Mouse (Mus musculus) liver (tissue): ENCODE measurements around the gene Diaph3.

Experiments used
- DNase-seq: peaks from one replicate; pipeline ENCODE4 v3.0.0-alpha.2; 2020; ENCODE audit warnings: mixed read lengths

The Diaph3 gene

GRCm38 (mm10) chr14:87083911-87084310, 57.1 kb downstream of the Diaph3 start:
- no peak for DNase-seq

DNA sequence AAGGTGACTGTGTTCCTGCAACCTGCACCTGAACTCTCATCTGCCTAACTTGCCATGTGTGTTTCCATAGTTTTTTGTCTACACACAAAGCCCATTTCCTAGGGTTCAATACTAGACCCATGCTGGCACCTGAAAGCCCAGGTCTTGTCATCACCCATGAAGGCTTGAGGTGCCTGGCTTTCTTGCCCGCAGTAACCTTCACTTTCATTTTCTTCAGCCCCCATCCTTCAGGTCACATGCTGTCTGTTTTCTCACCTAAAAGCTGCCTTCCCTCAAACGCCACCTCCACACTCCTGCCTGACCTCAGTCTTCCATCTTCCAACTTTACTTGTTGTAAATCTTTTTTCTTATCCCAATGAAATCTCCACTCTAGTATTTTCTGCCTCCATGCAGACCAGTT, 61.3 kb downstream of the Diaph3 start:
- DNase-seq = no peak

DNA sequence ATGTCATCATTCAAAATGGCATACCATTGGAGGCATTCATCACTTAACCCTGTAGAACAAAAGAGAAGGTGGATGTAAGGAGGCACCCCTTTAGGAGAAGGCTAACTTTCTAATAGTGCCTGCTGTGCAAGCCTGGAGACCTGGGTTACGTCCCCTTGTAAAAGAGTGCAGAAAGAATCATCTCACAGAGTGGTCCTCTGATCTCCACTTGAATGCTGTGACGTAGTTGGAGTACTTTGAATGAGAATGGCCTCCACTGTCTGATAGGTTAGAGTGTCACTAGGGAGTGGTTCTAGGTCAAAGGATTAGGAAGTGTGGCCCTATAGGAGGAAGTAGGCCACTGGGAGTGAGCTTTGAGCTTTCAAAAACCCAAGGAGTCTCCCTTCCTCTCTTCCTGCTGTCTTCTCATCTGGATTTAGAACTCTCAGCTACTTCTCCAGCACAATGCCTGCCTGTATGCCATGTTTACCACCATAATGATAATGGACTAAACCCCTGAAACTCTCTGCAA, 66.0 kb downstream of the Diaph3 start:
- no peak for DNase-seq

GRCm38 (mm10) chr14:87064281-87064680, 76.8 kb downstream of the Diaph3 start:
- no peak for DNase-seq

DNA sequence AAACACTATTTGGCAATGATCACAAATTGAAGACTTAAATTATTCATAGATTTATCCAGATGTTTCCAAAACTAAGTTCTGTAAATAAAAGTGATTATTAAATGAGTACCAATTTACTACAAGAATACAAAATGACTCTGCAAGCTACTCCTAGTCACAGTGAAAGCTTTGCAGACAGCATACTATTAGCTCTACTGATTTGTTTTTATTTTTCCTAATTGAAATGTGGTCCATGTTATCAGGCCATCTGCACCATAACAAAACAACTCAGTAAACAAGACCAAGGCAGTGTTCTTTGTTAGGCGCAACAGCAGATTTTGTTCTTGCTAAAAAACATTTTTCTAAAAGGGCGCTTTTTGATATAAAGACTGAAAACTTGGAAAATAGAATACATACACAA, 84.9 kb downstream of the Diaph3 start:
- no peak for DNase-seq

- no peak for DNase-seq
Measured at GRCm38 (mm10) chr14:87051187-87051586, 89.8 kb downstream of the Diaph3 start.

- DNase-seq = no peak
Measured at GRCm38 (mm10) chr14:87044401-87044806, 96.6 kb downstream of the Diaph3 start.

GRCm38 (mm10) chr14:87020240-87020639, 120.8 kb downstream of the Diaph3 start:
- DNase-seq = peak; percentile 11

GRCm38 (mm10) chr14:87019687-87020086, 121.3 kb downstream of the Diaph3 start:
- no peak for DNase-seq

- DNase-seq = no peak
Measured at GRCm38 (mm10) chr14:86997318-86997717, 143.7 kb downstream of the Diaph3 start.

- DNase-seq = no peak
Measured at GRCm38 (mm10) chr14:86951169-86951568, 189.9 kb downstream of the Diaph3 start.

GRCm38 (mm10) chr14:86937953-86938352, 203.1 kb downstream of the Diaph3 start:
- no peak for DNase-seq

- no peak for DNase-seq
Measured at GRCm38 (mm10) chr14:86936424-86936823, 204.6 kb downstream of the Diaph3 start.

GRCm38 (mm10) chr14:86930763-86931162, 210.3 kb downstream of the Diaph3 start:
- DNase-seq = no peak

DNA sequence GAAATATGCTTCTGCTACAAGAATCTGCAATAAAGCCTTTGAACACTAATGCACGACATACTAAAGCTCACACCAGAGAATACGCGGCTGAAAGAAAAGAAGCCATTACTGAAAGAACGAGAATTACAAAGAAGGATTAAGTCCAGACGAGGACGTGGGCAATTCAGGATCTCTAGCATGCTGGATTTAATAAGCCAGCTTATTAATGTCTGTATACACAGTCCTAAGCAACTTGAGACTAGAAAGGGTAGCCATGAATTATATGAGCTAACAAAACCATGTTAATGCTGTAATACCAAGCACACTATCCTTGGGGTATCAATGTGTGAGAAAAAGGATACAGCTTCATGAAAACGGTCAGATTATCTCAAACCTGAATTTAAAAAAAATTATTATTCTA, 214.2 kb downstream of the Diaph3 start:
- DNase-seq = no peak

- DNase-seq = no peak
Measured at GRCm38 (mm10) chr14:86898898-86899297, 242.1 kb downstream of the Diaph3 start.

- no peak for DNase-seq
Measured at GRCm38 (mm10) chr14:86889070-86889804, 251.8 kb downstream of the Diaph3 start.

DNA sequence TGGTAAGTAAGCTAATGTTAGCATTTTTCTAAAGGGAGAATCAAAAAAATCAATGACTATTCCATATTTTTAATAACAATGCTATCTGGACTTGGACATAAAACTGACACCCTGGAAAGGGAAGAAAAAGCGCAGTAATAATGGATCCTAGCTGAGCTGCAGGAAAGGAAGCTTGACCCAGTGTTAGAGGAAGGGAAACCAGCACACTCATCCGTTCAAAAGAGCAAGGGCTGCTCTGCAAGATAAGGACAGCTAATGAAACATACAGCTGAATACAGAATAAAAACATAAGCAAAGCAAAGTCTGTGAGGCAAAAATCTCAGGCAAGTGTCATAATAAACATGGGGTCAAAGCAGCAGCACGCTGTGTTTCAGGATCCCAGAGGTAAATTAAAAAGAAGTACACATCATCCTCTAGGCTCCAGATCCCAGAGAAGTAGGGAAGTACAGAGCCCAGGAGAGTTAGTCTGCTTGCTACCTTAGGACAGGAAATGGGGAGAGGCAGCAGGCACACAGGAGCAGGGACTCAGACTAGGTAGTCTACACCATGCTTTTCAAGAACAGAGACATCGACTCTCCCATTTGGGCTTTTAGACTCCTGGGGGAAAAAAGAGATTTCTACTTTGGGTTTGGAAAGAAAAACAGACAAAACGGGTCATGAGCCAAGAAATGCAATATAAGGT, 255.5 kb downstream of the Diaph3 start:
- no peak for DNase-seq

GRCm38 (mm10) chr14:86869536-86869935, 271.5 kb downstream of the Diaph3 start:
- DNase-seq = peak; percentile 18

GRCm38 (mm10) chr14:86867143-86867542, 273.9 kb downstream of the Diaph3 start:
- no peak for DNase-seq

DNA sequence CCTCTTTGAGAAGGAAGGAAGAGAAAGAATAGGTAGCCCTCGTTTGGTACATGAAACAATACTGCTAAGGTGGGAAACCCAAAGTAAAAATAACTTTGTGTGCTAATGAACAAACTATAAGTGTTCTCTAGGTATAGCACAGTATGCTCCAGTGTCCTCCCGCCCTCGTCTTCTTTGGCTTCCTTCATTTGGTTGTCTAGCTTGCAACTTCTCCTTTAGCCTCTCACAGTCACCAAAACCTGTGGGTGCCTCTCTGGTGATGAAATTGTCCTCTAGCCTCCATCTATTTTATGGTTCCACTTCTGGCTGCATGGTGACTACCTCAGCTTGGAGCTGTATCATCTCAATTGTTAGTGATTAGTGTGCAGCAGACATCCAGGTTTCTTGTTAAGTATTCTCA, 277.0 kb downstream of the Diaph3 start:
- DNase-seq = no peak

DNA sequence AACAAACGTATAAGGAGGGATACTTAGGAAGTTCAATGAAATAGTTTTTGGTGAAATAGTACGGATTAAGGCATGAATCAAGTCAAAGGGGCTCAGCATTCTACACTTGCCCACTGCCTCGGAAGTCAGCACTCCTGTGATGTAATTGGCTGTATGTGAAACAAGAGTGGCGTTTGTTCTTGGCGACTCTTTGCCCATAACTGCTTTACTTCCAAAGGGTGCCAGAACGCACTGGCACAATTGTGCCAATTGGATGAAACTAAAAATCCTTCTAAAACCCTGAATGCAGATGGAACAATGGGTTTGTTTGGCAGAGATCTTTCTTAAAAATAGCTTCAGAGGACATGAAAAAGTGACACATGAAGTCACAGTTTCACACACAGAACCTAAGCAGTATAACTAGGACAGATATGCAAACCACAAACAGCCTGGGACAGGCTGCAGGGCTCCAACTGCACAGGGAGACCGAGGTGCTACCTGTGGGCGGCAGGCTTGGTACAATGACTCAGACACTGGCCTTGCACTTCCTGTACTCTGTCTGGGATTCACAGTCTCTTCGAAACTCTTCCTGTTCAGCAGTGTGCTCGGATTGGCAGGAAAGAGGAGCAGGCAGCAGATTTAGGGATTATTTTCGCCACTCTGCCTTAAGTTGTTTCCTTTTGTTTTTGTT, 279.6 kb downstream of the Diaph3 start:
- DNase-seq = no peak

DNA sequence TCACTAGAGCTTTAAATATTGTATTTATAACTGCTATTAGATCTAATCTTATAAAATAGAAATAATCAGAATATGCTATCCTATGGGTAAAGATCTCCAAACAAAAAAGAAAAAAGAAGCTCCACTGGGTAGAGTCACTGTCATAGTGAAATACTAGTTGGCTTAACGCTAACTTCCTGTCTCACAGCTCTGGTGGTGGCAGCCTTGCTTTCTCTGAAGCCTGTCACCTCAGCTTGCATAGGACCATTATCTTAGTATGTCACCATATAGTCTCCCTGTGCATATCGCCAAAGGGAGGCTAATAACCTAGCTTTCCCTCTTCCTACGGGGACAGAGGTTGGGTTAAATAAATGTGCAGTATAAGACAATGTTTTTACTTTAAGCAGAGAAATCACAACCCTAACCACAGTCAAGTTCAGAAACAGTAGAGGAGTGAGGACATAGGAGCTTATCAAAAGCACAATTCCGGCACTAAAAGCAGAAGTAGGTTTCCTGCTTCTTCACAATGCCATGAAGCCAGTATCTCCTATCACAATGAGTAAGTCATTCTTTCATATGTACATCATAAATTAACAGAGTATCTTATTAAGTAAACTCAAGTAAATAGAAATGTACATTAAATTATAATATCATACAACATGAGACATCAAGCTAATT, 293.8 kb downstream of the Diaph3 start:
- no peak for DNase-seq
